ENCODE assay signal across 8 mouse cellular contexts in the genomic region with DNA sequence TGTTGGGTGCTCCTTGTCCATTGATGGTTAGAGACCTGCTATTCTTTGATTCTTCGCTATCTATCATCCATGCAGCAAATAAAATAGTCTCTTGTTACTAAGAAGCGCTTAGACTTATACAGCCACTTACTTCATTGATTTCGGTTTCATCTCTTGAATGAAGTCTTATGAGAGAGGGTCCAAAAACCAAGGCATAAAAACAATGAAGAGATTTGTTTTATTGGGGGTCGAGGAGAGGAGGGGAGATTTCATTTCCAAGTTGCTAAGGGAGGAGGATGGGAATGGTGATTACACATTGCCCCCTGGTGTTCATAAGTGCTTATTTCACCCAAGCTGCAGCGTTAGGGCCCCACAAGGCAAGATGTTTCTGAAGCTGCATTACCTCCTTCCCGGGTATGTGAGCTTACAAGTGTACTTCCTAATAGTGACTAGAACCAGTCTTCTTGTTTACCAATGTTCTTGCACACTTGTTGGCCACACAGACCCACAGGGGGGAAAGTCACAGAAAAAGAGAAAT.
A peak's percentile ranks its signal among the peaks of the same experiment; 100 is the strongest.
DNase-seq lines count a peak whose midpoint lies in the region; ATAC-seq and TF ChIP-seq lines count a peak whose summit lies in the region.

No protein-coding gene starts in this region.

- peak; percentile 12 for DNase-seq in liver, adult 2 months (ENCODE audit: extremely low read depth, low read depth, low spot score)
- DNase-seq in adipocyte (ENCODE audit: low spot score), result peak; percentile 58
- DNase-seq in embryonic facial prominence, embryonic 10.5 days (ENCODE audit: low spot score), result peak; percentile 50
- peak; percentile 26 for DNase-seq in induced T-regulatory cell, adult 2 months (ENCODE audit: low read depth)
- peak; percentile 42 for DNase-seq in lung, postnatal 14 days
- DNase-seq in splenic B cell, adult 2 months (ENCODE audit: low read depth, low spot score), result peak; percentile 3
- no peak for DNase-seq in T-cell, adult 2 months (ENCODE audit: low spot score)

- no peak for ATAC-seq in liver, embryonic 12.5 days

- no peak overlapping the region for H3K9ac ChIP-seq in liver, adult 2 months (ENCODE audit: low read depth, low read length)
- H3K9ac ChIP-seq in liver, embryonic 12.5 days, result no peak overlapping the region

- peak; percentile 38; the same call in 1 of the 2 replicates for TF ChIP-seq CTCF in liver, adult 2 months (IDR thresholded peaks at IDR 0.05; ENCODE audit: low read depth, low read length)

- peaks cover 4% of the 10 kb centered on the region for H3K4me1 ChIP-seq in liver, adult 2 months (ENCODE audit: control insufficient read depth, insufficient read depth, low read length)
- H3K4me1 ChIP-seq in liver, embryonic 12.5 days, result peaks cover 14% of the 10 kb centered on the region
- peaks cover 16% of the 10 kb centered on the region for H3K4me1 ChIP-seq in embryonic facial prominence, embryonic 10.5 days

- no peaks in the 10 kb centered on the region for H3K79me2 ChIP-seq in liver, adult 2 months (ENCODE audit: control insufficient read depth, insufficient read depth, low read length)

- TF ChIP-seq POLR2A in liver, adult 2 months (IDR thresholded peaks at IDR 0.05; ENCODE audit: extremely low read depth, insufficient read depth, low read length), result no peak

- no peak overlapping the region for H3K27ac ChIP-seq in liver, adult 2 months (replicated peaks; ENCODE audit: insufficient read depth, low read depth, low read length)
- H3K27ac ChIP-seq in liver, embryonic 12.5 days, result no peak overlapping the region
- no peak overlapping the region for H3K27ac ChIP-seq in embryonic facial prominence, embryonic 10.5 days (replicated peaks)

- no peak overlapping the region for H3K4me3 ChIP-seq in liver, adult 2 months (ENCODE audit: insufficient read depth, low read depth, low read length)
- H3K4me3 ChIP-seq in liver, embryonic 12.5 days, result no peak overlapping the region
- H3K4me3 ChIP-seq in embryonic facial prominence, embryonic 10.5 days, result no peak overlapping the region

- H3K27me3 ChIP-seq in liver, adult 2 months (ENCODE audit: control insufficient read depth, insufficient read depth, low read length), result no peaks in the 10 kb centered on the region
- no peaks in the 10 kb centered on the region; the same call in 1 of the 2 replicates for H3K27me3 ChIP-seq in liver, embryonic 12.5 days (replicated peaks)
- H3K27me3 ChIP-seq in embryonic facial prominence, embryonic 10.5 days (replicated peaks; ENCODE audit: low read depth, poor library complexity, severe bottlenecking), result peaks cover 10% of the 10 kb centered on the region; the same call in 1 of the 2 replicates
- no peaks in the 10 kb centered on the region for H3K27me3 ChIP-seq in splenic B cell, adult 2 months (ENCODE audit: control insufficient read depth, insufficient read depth, low read length, poor library complexity, severe bottlenecking)

- no peaks in the 10 kb centered on the region for H3K36me3 ChIP-seq in liver, adult 2 months (ENCODE audit: control insufficient read depth, insufficient read depth, low read length)
- H3K36me3 ChIP-seq in liver, embryonic 12.5 days, result no peaks in the 10 kb centered on the region
- no peaks in the 10 kb centered on the region for H3K36me3 ChIP-seq in embryonic facial prominence, embryonic 10.5 days (replicated peaks)
- H3K36me3 ChIP-seq in splenic B cell, adult 2 months (ENCODE audit: control insufficient read depth, insufficient read depth, low read length, poor library complexity, severe bottlenecking), result no peaks in the 10 kb centered on the region

- WGBS in liver, adult 2 months, result 41% methylated on average over 6 of the region's 6 CpGs
- 36% methylated on average over 6 of the region's 6 CpGs for WGBS in liver, embryonic 12.5 days (ENCODE audit: insufficient replicate concordance)
- WGBS in embryonic facial prominence, embryonic 10.5 days, result 49% methylated on average over 6 of the region's 6 CpGs

- H3K4me2 ChIP-seq in liver, embryonic 12.5 days, result no peak overlapping the region

- no peaks in the 10 kb centered on the region for H3K9me3 ChIP-seq in liver, embryonic 12.5 days (replicated peaks)
- no peaks in the 10 kb centered on the region for H3K9me3 ChIP-seq in embryonic facial prominence, embryonic 10.5 days
